Mouse (Mus musculus) bone marrow macrophage, adult 2 months (primary cell): ENCODE results near the gene Stx4a. TPM values are rescaled to one million over a fixed set of nuclear protein-coding genes. Genes with fewer than 3 reads are reported as not detected.

Experiments
- H3K27ac ChIP-seq: 2 replicates; pipeline ENCODE4 v1.5.1; 2012; ENCODE audit warnings: low read depth, low read length; ENCODE audit not compliant: insufficient read depth
- H3K4me1 ChIP-seq: 2 replicates; pipeline ENCODE4 v1.6.1; 2012; ENCODE audit warnings: low read length; ENCODE audit not compliant: control insufficient read depth, insufficient read depth
- H3K4me3 ChIP-seq: 2 replicates; pipeline ENCODE4 v1.5.1; 2012; ENCODE audit warnings: mild to moderate bottlenecking, low read length, moderate library complexity; ENCODE audit not compliant: insufficient read depth
- CTCF ChIP-seq: IDR thresholded peaks from 2 replicates; pipeline ENCODE4 v1.5.1; 2012; ENCODE audit warnings: low read depth, mild to moderate bottlenecking, low read length, moderate library complexity
- POLR2A ChIP-seq: IDR thresholded peaks from 2 replicates; pipeline ENCODE4 v1.6.1; 2012; ENCODE audit warnings: mild to moderate bottlenecking, low read depth, low read length, borderline replicate concordance
- polyA plus RNA-seq: library from polyadenylated mRNA; stranded (reverse); fragments of >200 nt; gene quantifications from 2 replicates; pipeline ENCODE4 v1.2.4, GENCODE M21; 2012; ENCODE audit not compliant: missing spikeins, insufficient read depth, insufficient read length

Gene Stx4a
- polyA plus RNA-seq, 1 experiment = 152 TPM

- H3K4me1 ChIP-seq = peaks cover 15% of the 10 kb centered on the region
- no peak overlapping the region for H3K27ac ChIP-seq
- no peak overlapping the region for H3K4me3 ChIP-seq
- TF ChIP-seq POLR2A = no peak
- TF ChIP-seq CTCF = no peak
Measured at GRCm38 (mm10) chr7:127799211-127799610, 24.9 kb upstream of the Stx4a start.

- H3K4me1 ChIP-seq = peaks cover 15% of the 10 kb centered on the region
- H3K4me3 ChIP-seq = no peak overlapping the region
- no peak overlapping the region for H3K27ac ChIP-seq
- no peak for TF ChIP-seq CTCF
- no peak for TF ChIP-seq POLR2A
Measured at GRCm38 (mm10) chr7:127799738-127800137, 24.4 kb upstream of the Stx4a start.

- Histone ChIP-seq H3K4me1 (peaks cover 15% of the 10 kb centered on the region), H3K4me3 (peak within 1 kb of the TSS; percentile 58), H3K27ac (peak within 1 kb of the TSS; percentile 49)
- 0 out of 2 replicates have a peak, but pooled peaks have one; percentile 71 for TF ChIP-seq POLR2A
- TF ChIP-seq CTCF = peak; percentile 72
Measured at GRCm38 (mm10) chr7:127800435-127801009, 23.6 kb upstream of the Stx4a start, which contains the start of gene Hsd3b7. Hsd3b7 (plus strand) TSS chr7:127800604.

- Histone ChIP-seq H3K27ac (peak overlapping the region; percentile 49), H3K4me1 (peaks cover 15% of the 10 kb centered on the region), H3K4me3 (peak overlapping the region; percentile 58)
- TF ChIP-seq CTCF (no peak), POLR2A (no peak)
Measured at GRCm38 (mm10) chr7:127801010-127801621, 23.0 kb upstream of the Stx4a start.

GRCm38 (mm10) chr7:127802313-127802712, 21.8 kb upstream of the Stx4a start:
- Histone ChIP-seq H3K4me3 (no peak overlapping the region), H3K4me1 (peaks cover 16% of the 10 kb centered on the region), H3K27ac (no peak overlapping the region)
- TF ChIP-seq POLR2A (no peak), CTCF (no peak)

- TF ChIP-seq CTCF (no peak), POLR2A (no peak)
- Histone ChIP-seq H3K4me1 (peaks cover 4% of the 10 kb centered on the region; the same call in 1 of the 2 replicates), H3K27ac (no peak overlapping the region), H3K4me3 (no peak overlapping the region)
Measured at GRCm38 (mm10) chr7:127808821-127809220, 15.3 kb upstream of the Stx4a start.

GRCm38 (mm10) chr7:127809846-127810245, 14.2 kb upstream of the Stx4a start:
- H3K4me3 ChIP-seq = no peak overlapping the region
- H3K4me1 ChIP-seq = peaks cover 4% of the 10 kb centered on the region; the same call in 1 of the 2 replicates
- TF ChIP-seq CTCF (no peak), POLR2A (no peak)
- no peak overlapping the region for H3K27ac ChIP-seq

- TF ChIP-seq CTCF (no peak), POLR2A (no peak)
- H3K4me3 ChIP-seq = no peak overlapping the region
- no peak overlapping the region for H3K27ac ChIP-seq
- H3K4me1 ChIP-seq = peaks cover 5% of the 10 kb centered on the region
Measured at GRCm38 (mm10) chr7:127810650-127811049, 13.4 kb upstream of the Stx4a start.

- no peak for TF ChIP-seq CTCF
- no peak for TF ChIP-seq POLR2A
- peaks cover 8% of the 10 kb centered on the region for H3K4me1 ChIP-seq
Measured at GRCm38 (mm10) chr7:127811240-127811639, 12.9 kb upstream of the Stx4a start.

GRCm38 (mm10) chr7:127812292-127812691, 11.8 kb upstream of the Stx4a start:
- no peak overlapping the region for H3K27ac ChIP-seq
- no peak overlapping the region for H3K4me3 ChIP-seq
- TF ChIP-seq POLR2A = no peak
- no peak for TF ChIP-seq CTCF
- peaks cover 7% of the 10 kb centered on the region for H3K4me1 ChIP-seq

More at GRCm38 (mm10) chr7:127811240-127811639, 12.9 kb upstream of the Stx4a start:
- Histone ChIP-seq H3K4me3 (no peak overlapping the region), H3K27ac (no peak overlapping the region)
